Mouse (Mus musculus): ENCODE data around the gene Tgfa. TPM values are rescaled to one million over a fixed set of nuclear protein-coding genes. Genes with fewer than 3 reads are reported as not detected.

The Tgfa gene
- under 1 TPM in 1 of 3 experiments, not detected in 2; 0.28 TPM for polyA plus RNA-seq (2017; shearing (Covaris generic))

DNA sequence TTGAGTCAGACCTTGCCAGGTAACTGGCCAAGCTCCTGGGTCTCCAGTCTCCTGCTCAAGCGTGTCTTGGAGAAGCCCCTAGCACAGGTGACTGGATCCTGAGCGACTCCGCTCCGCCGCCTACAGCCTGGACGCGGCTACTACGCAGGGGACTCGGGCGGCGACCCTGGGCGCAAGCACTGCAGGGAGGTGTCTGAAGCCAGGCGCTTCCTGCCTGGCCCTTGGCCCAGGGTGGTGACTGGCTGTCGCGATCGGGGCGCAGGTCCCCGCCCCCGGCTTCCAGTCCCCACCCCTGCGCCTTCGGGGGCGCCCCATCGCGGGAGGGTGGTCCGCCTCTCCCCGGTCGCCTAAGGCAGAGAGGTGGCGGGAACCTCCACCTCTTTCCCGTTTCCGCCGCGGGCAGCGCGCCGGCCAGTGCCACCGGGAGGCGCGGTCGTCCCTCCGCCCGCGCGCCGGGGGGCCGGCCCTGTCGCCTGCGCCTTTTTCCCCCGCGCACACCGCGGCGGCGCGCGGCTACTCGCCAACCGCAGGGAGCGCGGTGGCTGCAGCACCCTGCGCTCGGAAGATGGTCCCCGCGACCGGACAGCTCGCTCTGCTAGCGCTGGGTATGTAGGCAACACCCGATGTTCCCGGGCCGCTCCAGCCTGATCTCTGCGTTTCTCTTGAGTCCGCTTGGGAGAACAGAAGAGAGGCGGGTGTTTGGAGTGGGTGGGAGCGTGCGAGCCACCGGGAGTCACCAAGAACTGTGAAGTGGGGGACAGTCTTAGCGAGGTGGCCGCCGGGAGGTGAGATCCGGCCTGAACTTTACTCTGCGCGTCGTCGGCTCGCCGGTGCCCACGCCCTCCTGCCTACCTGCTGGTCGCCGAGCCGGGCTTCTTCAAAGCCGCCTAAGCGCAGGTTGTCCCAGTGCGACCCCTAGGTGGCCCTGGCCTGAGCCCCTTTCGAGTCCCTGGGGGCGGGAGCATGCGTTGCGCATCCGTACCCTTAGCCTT is at the start of gene Tgfa:
Gene Tgfa, plus strand, starts transcription at position 283 of the 992 bp plus-strand sequence.
- no peak for ATAC-seq

- ATAC-seq, result no peak
Observed at GRCm38 (mm10) chr6:86148518-86148917, 46.5 kb upstream of the Tgfa start.

DNA sequence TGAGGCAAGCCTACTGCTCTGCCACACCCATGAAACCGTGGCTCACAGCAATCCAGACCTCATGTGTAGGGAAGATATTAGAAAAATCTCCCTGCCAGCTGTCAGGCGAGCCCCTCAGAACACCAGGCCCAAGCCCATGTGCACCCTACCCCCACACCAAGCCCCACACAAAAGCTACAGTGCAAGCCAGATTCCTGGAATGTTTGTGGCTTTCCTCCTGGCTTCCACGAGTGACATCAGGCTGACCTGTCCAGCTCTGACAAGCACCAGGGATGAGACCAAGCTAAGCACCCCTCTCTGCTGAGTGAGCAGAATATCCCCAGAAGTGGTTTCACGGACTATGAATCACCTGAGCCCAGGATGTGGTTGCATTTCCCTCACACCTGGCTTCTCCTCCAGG is 46.0 kb upstream of the Tgfa start:
- no peak for ATAC-seq

- no peak for ATAC-seq
Observed at GRCm38 (mm10) chr6:86152676-86153075, 42.3 kb upstream of the Tgfa start.

DNA sequence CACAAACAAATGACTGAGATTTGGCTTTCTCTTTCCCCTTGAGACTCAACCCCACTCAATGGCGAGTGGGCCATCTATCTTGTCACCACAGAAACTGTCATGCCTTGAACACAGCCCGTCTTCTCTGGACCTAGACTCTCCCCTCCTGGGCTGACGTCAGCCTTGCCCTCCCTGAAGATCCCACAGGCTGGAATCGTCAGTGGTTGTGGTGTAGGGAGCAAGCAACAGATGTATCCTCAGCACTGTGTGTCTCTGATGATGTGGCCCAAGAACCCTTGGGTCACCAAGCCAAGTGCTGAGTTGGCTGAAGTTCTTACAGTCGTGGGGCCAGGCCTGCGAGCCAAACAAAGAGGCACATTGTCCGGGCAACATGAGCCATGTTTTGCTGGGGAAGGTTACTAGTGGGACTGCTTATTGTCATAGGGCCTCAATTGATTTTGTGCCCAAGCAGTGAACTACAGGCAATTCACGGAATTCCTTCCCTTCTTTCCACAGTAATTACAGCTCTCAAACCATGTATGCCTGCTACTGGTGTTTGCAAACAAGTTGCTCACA is 41.5 kb upstream of the Tgfa start:
- ATAC-seq, result no peak

- no peak for ATAC-seq
Observed at GRCm38 (mm10) chr6:86154006-86154405, 41.0 kb upstream of the Tgfa start.

GRCm38 (mm10) chr6:86154481-86154880 is 40.5 kb upstream of the Tgfa start:
- ATAC-seq, result no peak

DNA sequence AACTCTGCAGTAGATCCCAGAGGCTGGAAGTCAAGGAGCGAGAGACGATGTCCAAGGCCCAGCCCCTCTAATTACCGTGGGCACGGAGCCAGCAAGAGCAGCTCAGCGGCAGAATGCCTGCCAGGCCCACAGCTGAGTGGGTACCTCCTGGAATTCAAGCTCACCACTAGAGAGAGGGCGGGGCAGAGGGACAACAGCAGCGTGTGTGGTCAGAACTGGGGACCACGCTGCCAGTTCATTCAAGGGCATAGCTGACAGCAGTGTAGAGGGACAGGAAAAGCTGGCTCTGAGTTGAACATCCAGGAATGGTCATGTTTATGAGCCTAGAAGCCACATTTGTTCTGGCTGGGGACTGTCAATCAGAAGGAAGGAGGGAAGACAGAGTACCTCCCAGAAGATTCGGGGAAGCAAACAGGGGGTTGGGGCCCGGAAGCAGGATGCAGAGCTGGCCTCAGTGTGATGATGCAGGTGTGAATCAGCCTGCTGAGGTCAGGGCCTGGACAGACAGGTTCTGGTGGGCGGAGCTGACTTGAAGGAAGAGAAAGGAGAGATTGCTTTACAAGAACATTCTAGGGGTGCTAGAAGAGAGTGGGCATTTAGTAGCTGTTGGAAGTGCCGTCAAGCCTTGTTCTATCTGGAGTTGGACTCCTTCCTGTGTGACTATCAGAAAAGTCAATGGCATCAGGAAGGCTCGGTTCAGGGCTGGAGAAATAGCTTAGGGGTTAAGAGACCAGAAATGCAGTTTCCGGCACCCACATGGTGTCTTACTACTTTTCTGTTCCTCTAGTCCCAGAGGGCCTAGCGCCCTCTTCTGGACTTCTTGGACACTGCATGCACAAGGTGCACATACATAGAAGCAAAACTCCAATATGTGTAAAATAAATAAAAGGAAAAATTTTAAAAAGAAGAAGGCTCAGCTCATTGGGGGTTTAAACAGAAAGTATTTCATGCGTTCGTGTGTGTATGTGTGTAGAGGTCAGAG is 37.5 kb upstream of the Tgfa start:
- no peak for ATAC-seq

GRCm38 (mm10) chr6:86160878-86161277 is 34.1 kb upstream of the Tgfa start:
- ATAC-seq, result no peak

GRCm38 (mm10) chr6:86161586-86161985 is 33.4 kb upstream of the Tgfa start:
- ATAC-seq, result no peak

DNA sequence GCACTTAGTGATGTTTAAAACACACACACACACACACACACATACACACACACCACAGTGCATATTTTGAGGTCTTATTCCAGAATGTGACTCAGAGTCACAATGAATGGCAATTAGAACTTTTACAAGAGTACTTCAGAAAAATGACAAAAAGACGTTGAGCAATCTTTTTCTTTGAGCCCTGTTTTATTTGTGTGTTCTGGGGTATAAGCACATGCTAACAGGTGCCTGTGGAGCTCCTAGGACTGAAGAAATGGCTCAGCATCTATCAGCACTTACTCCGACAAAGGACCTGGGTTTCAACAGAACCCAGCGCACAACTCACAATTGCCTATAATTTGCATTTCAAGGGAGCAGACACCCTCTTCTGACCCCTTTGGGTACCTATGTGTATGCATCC is 31.0 kb upstream of the Tgfa start:
- no peak for ATAC-seq

GRCm38 (mm10) chr6:86166426-86166825 is 28.6 kb upstream of the Tgfa start:
- ATAC-seq, result no peak

GRCm38 (mm10) chr6:86167851-86168250 is 27.2 kb upstream of the Tgfa start:
- no peak for ATAC-seq

DNA sequence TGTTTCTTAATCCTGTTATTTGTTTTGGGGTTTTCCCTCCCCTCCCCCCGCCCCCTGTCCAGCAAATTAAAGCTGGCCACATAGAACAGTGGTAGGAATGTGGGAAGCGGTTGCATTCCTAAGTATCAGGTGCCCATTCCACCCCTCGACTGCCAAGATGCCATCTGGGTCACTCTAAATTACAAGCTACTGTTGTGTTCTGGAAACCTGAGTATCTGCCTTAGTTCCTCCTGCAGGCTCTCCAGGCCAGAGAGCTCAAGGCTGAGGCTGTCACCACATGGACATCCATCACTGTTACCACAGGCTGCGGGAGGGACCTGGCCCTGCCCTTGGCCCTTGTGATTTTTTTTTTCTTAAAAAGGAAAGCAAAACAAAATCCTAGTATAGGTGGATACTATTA is 25.9 kb upstream of the Tgfa start:
- ATAC-seq, result no peak

DNA sequence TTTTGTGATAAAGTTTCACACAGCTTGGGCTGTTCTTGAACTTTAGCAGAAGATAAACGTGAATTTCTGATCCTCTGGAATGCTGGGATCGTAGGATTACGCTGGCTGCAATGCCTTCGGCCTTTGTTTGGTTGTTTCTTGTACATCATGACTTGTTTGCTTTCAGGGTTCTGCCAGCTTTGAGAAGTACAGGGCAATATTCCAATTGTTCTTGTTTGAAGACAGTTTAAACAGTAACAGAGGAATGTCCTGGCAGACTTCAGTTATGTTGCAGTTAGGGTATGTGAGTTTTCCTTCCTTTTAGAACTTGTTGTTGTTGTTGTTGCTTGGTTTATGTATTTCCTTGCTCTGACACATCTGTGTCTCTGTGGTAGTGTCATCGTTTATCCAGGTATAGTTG is 18.8 kb upstream of the Tgfa start:
- ATAC-seq, result no peak

GRCm38 (mm10) chr6:86176721-86177120 is 18.3 kb upstream of the Tgfa start:
- no peak for ATAC-seq

DNA sequence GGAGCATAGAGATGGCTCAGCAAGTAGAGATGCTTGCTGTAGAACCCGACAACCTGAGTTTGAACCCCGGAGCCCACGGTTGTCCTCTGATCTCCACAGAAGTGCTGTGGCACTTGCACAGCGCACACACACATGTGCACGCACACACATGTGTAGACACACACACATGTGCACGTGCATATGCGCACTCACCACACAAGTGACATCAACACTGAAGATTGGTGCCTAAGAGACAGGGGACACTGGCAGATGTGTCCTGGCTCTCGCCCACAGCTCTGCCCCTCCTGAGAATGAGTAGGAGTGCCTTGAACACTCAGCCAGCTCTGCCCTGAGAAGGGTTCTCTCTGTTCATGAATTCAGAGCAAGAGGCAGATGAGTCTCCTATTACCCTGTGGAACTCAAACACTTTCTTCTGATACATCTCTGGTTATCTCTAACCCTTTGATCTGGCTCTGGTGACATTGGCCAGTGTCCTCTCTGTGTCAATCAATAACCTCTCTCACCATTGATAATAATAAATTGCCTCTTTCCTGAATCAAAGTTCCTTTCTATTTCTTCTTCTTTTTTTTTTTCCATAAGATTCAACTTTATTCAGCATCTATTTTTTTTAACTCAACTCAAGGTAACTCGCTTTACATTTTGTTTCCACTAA is 17.6 kb upstream of the Tgfa start:
- ATAC-seq, result no peak

- ATAC-seq, result no peak
Observed at GRCm38 (mm10) chr6:86180617-86181016, 14.4 kb upstream of the Tgfa start.

DNA sequence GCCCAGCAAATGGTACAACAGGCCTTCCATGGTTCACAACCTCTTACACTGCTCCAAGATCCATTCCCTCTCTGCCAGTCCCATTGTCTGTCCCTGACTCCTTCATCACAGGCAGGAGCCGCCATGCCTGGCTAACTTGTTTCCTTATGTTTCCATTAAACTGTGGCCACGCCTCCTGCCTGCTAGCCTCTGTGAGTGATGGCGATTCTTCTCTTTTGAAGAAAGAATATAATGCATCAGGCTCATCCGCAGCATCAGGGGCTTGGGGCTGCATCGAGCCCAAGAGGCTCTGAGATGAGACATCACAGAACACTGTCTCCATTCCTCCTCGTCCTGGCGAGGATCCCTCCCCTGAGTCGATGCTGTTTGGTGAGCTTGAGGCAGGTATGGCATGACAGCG is 13.0 kb upstream of the Tgfa start:
- no peak for ATAC-seq

- no peak for ATAC-seq
Observed at GRCm38 (mm10) chr6:86182626-86183025, 12.4 kb upstream of the Tgfa start.

GRCm38 (mm10) chr6:86186106-86186955 is 8.7 kb upstream of the Tgfa start:
- ATAC-seq, result no peak

Measured in inflammation-experienced regulatory T-cells, adult 6 months (primary cell).